Mouse (Mus musculus): ENCODE data around the gene Praf2.

The Praf2 gene

DNA sequence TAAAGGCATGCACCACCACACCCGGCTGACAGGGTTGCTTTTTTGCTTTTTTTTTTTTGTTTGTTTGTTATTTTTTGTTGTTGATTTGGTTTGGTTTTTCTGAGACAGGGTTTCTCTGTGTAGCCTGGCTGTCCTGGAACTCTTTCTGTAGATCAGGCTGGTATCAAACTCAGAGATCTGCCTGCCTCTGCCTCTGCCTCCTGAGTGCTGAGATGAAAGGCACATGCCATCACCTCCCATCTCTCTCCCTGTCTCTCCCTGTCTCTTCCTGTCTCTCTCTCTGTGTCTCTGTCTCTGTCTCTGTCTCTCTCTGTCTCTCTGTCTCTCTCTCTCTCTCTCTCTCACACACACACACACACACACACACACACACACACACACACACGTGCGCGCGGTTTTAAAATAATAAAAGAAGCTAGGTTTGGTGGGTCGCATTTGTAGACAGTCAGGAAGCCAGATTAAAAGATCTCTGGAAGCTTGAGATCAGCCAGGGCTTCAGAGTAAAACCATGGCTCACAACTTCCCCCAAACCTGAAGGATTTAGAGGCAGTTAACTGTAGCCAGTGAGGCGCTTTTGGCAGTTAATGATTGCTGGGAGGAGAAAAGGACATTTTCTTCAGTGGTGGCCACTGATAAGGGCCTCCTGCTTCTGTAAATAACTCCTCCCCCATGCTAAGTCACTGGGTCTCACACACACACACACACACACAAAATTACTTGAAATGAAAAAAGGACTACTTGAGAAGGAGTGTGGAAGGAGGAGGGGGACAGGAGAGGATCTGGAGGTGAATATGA is 50.4 kb downstream of the Praf2 start:
- DNase-seq (ENCODE audit: low spot score) = no peak

DNA sequence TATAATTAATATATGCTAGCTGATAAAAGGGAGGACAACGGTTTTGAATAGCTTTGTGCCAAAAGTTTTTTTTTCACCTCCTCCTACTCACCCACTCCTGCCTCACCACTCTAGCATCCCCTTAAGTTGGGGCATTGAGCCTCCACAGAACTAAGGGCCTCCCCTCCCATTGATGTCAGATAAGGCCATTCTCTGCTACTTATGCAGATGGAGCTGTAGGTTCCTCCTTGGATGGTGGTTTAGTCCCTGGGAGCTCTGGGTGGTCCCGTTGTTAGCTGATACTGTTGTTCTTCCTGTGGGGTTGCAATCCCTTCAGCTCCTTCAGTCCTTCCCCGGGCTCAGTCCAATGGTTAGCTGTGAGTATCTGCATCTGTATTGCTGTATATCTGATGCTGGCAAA is 51.1 kb downstream of the Praf2 start:
- no peak for DNase-seq (ENCODE audit: low spot score)

All from adipocyte (in vitro differentiated cells).